Mouse (Mus musculus): ENCODE results near the gene Polr2l. TPM values are rescaled to one million over a fixed set of nuclear protein-coding genes. Genes with fewer than 3 reads are reported as not detected.

The Polr2l gene
- total and polyA plus RNA-seq, 2 experiments from 2014 or later = 17.4 to 81.3 TPM

DNA sequence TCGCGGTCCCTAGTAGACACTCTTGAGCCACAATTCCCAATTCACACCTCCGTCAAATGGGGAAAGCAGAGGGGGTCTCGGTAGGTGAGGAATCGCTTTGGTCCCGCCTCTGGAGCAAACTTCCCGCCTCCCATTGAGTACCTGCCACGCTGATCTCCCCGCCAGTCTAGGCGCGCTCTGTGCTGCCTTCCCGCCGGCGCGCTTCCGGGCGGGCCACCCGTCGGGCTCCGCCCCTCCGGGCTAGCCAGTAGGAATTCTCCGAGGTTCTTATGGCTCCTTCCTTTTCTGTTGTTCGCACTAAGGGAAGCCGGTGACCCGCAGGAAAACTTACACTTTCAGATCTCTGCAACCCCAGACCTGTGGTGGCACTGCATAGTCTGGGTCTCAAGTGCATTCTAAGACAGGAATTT is 31.1 kb downstream of the Polr2l start, which contains the start of gene Pidd1:
Gene Pidd1, minus strand, starts transcription at position 198 of the 410 bp plus-strand sequence.
- H3K27ac ChIP-seq (ENCODE audit: low read depth) = peak within 1 kb of the TSS; percentile 70
- TF ChIP-seq EP300 (IDR thresholded peaks at IDR 0.05; ENCODE audit: low read depth) (no peak), CTCF (IDR thresholded peaks at IDR 0.05; ENCODE audit: low read depth) (no peak)
- peaks cover 5% of the 10 kb centered on the region for H3K36me3 ChIP-seq (replicated peaks; ENCODE audit: control insufficient read depth, insufficient read depth, low read length)
- H3K9me3 ChIP-seq (replicated peaks; ENCODE audit: control insufficient read depth, low read length) = no peaks in the 10 kb centered on the region
- peak; percentile 51 for ATAC-seq (ENCODE audit: insufficient read depth, low read depth)
- peak within 1 kb of the TSS; percentile 91 for H3K4me2 ChIP-seq (ENCODE audit: low read depth, low read length)
- peak within 1 kb of the TSS; percentile 55 for H3K4me3 ChIP-seq (ENCODE audit: low read depth, low read length)
- 0% methylated on average over 25 of the region's 25 CpGs for WGBS
- peaks cover 22% of the 10 kb centered on the region for H3K4me1 ChIP-seq (ENCODE audit: control insufficient read depth, insufficient read depth)
- H3K9ac ChIP-seq (replicated peaks; ENCODE audit: low read depth, low read length) = peak within 1 kb of the TSS; percentile 39
- DNase-seq (ENCODE audit: low spot score) = peak; percentile 82
- H3K27me3 ChIP-seq (ENCODE audit: control insufficient read depth, insufficient read depth, low read length) = no peaks in the 10 kb centered on the region

DNA sequence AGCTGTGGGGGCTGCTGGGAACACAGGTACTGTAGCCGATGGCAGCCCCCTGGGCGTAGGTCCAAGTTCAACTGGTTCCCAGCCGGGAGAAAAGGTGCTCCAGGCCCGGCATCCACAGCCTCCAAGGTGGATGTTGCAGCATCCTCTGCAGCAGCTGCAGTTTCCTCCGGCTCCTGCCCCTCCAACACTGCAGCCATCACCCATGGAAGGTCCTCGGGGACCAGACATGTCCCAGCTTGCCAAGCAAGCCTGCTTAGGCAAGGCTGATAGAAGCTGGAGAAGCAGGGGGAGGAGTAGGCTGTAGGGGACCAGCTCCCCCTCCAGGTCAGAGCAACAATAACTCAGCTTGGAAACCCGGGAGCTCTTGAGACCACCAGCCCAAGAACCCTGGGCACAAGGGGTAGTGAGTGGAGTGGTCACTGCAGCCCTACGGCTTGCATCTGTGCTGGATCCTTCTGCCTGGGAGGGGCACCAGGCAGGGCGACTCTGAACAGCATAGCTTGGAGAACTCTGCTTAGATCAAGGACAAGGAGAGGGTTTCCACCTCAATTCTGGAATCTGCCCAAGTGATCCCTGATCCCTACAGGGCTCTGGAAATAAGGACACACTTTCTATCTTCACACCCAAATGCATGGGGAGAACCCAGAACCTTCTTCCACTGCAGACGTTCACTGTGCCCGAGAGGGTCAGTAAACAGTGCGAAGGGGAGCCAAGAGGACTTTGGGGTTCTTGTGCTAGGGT is 31.7 kb downstream of the Polr2l start:
- Histone ChIP-seq H3K9me3 (replicated peaks; ENCODE audit: control insufficient read depth, low read length) (no peaks in the 10 kb centered on the region), H3K27me3 (ENCODE audit: control insufficient read depth, insufficient read depth, low read length) (no peaks in the 10 kb centered on the region), H3K36me3 (replicated peaks; ENCODE audit: control insufficient read depth, insufficient read depth, low read length) (no peaks in the 10 kb centered on the region; the same call in 1 of the 2 replicates), H3K4me3 (ENCODE audit: low read depth, low read length) (peak overlapping the region; percentile 55), H3K4me1 (ENCODE audit: control insufficient read depth, insufficient read depth) (peaks cover 16% of the 10 kb centered on the region), H3K4me2 (ENCODE audit: low read depth, low read length) (peak overlapping the region; percentile 91), H3K9ac (replicated peaks; ENCODE audit: low read depth, low read length) (peak overlapping the region; percentile 39), H3K27ac (ENCODE audit: low read depth) (peak overlapping the region; percentile 70)
- DNase-seq (ENCODE audit: low spot score) (peak; percentile 58), ATAC-seq (ENCODE audit: insufficient read depth, low read depth) (no peak)
- 15% methylated on average over 12 of the region's 12 CpGs for WGBS
- TF ChIP-seq CTCF (IDR thresholded peaks at IDR 0.05; ENCODE audit: low read depth) = peak; percentile 30; the same call in 1 of the 2 replicates
- no peak for TF ChIP-seq EP300 (IDR thresholded peaks at IDR 0.05; ENCODE audit: low read depth)

DNA sequence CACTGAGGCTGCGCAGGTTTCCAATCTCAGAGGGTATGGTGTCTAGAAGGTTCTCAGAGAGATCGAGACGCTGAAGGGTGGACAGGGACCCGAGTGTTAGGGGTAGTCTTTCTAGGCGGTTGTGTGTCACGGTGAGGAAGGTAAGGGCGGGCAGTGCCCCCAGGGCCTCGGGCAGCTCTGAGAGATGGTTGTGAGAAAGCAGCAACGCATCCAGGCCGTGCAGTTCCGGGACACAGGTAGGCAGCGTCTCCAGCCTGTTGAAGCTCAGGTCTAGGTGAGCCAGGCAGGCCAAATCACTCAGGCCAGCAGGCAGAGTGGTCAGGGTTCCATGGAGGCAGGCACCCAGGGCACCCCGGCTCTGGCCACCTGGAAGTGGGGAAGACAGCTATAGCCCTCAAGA is 32.7 kb downstream of the Polr2l start:
- no peak overlapping the region for H3K27ac ChIP-seq (ENCODE audit: low read depth)
- H3K27me3 ChIP-seq (ENCODE audit: control insufficient read depth, insufficient read depth, low read length) = no peaks in the 10 kb centered on the region
- 91% methylated on average over 13 of the region's 13 CpGs for WGBS
- TF ChIP-seq CTCF (IDR thresholded peaks at IDR 0.05; ENCODE audit: low read depth) = no peak
- TF ChIP-seq EP300 (IDR thresholded peaks at IDR 0.05; ENCODE audit: low read depth) = no peak
- no peaks in the 10 kb centered on the region for H3K9me3 ChIP-seq (replicated peaks; ENCODE audit: control insufficient read depth, low read length)
- H3K4me3 ChIP-seq (ENCODE audit: low read depth, low read length) = no peak overlapping the region
- ATAC-seq (ENCODE audit: insufficient read depth, low read depth) = no peak
- peaks cover 14% of the 10 kb centered on the region for H3K4me1 ChIP-seq (ENCODE audit: control insufficient read depth, insufficient read depth)
- H3K4me2 ChIP-seq (ENCODE audit: low read depth, low read length) = 0 out of 2 replicates have a peak overlapping the region, but pooled peaks have one; percentile 91
- no peak for DNase-seq (ENCODE audit: low spot score)
- no peaks in the 10 kb centered on the region; the same call in 1 of the 2 replicates for H3K36me3 ChIP-seq (replicated peaks; ENCODE audit: control insufficient read depth, insufficient read depth, low read length)
- H3K9ac ChIP-seq (replicated peaks; ENCODE audit: low read depth, low read length) = no peak overlapping the region

DNA sequence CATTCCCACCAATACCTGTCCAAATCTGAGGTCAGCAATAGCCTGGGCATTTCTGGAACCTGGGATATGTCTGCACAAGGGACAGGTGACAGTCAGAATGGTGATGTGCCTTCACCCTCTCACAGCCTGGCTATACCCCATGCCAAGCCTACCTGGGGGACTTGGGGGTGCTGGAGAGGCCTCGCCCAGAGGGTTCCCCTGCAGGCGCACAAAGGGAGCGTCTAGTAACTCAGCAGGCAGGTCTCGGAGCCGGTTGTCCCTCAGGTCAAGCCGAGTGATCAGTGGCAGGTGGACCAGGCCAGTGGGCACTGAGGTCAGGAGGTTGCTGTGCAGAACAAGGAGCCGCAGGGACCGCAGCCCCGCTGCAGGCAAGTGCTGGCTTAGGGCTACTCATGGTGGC is 33.5 kb downstream of the Polr2l start:
- no peak overlapping the region for H3K27ac ChIP-seq (ENCODE audit: low read depth)
- no peaks in the 10 kb centered on the region; the same call in 1 of the 2 replicates for H3K36me3 ChIP-seq (replicated peaks; ENCODE audit: control insufficient read depth, insufficient read depth, low read length)
- no peak overlapping the region for H3K4me3 ChIP-seq (ENCODE audit: low read depth, low read length)
- H3K9ac ChIP-seq (replicated peaks; ENCODE audit: low read depth, low read length) = no peak overlapping the region
- DNase-seq (ENCODE audit: low spot score) (no peak), ATAC-seq (ENCODE audit: insufficient read depth, low read depth) (no peak)
- no peak overlapping the region for H3K4me2 ChIP-seq (ENCODE audit: low read depth, low read length)
- 91% methylated on average over 9 of the region's 9 CpGs for WGBS
- peaks cover 18% of the 10 kb centered on the region for H3K4me1 ChIP-seq (ENCODE audit: control insufficient read depth, insufficient read depth)
- H3K9me3 ChIP-seq (replicated peaks; ENCODE audit: control insufficient read depth, low read length) = no peaks in the 10 kb centered on the region
- H3K27me3 ChIP-seq (ENCODE audit: control insufficient read depth, insufficient read depth, low read length) = no peaks in the 10 kb centered on the region
- TF ChIP-seq CTCF (IDR thresholded peaks at IDR 0.05; ENCODE audit: low read depth) (no peak), EP300 (IDR thresholded peaks at IDR 0.05; ENCODE audit: low read depth) (no peak)

DNA sequence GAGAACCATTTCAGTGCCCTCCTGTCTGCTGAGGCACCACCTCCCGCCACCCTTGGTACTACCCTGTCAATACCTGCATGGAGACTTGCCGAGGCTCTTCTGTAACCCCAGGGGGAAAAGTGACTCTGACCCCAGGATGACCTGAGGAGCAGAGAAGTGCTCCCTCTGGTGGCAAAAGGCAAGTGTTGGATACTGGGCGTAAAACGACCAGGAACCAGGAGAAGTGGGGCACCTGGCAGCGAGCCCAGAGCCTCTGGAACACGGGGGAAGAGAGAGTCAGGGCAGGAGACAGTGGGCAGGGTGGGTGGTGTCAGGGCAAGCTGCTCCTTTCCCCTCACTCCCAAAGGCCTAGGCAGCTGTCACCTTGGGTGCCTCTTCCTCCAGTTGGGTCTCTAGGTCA is 34.3 kb downstream of the Polr2l start:
- no peak overlapping the region for H3K4me3 ChIP-seq (ENCODE audit: low read depth, low read length)
- no peak overlapping the region for H3K27ac ChIP-seq (ENCODE audit: low read depth)
- H3K9me3 ChIP-seq (replicated peaks; ENCODE audit: control insufficient read depth, low read length) = no peaks in the 10 kb centered on the region
- H3K36me3 ChIP-seq (replicated peaks; ENCODE audit: control insufficient read depth, insufficient read depth, low read length) = no peaks in the 10 kb centered on the region; the same call in 1 of the 2 replicates
- TF ChIP-seq CTCF (IDR thresholded peaks at IDR 0.05; ENCODE audit: low read depth) = peak; percentile 80
- no peak for TF ChIP-seq EP300 (IDR thresholded peaks at IDR 0.05; ENCODE audit: low read depth)
- H3K4me1 ChIP-seq (ENCODE audit: control insufficient read depth, insufficient read depth) = peaks cover 22% of the 10 kb centered on the region
- H3K4me2 ChIP-seq (ENCODE audit: low read depth, low read length) = no peak overlapping the region
- no peak overlapping the region for H3K9ac ChIP-seq (replicated peaks; ENCODE audit: low read depth, low read length)
- ATAC-seq (ENCODE audit: insufficient read depth, low read depth) (peak; percentile 5; the same call in 1 of the 2 replicates), DNase-seq (ENCODE audit: low spot score) (peak; percentile 75)
- 18% methylated on average over 6 of the region's 6 CpGs for WGBS
- no peaks in the 10 kb centered on the region for H3K27me3 ChIP-seq (ENCODE audit: control insufficient read depth, insufficient read depth, low read length)
